Mouse (Mus musculus): ENCODE data around the gene Dcst2. TPM values are rescaled to one million over a fixed set of nuclear protein-coding genes. Genes with fewer than 3 reads are reported as not detected.

Dcst2 gene
- polyA plus RNA-seq, 1 experiment from 2014 or later = 0.10 TPM

GRCm38 (mm10) chr3:89318971-89319590, 42.7 kb upstream of the Dcst2 start:
- H3K27me3 ChIP-seq (replicated peaks; ENCODE audit: control insufficient read depth, insufficient read depth, low read length) = peaks cover 83% of the 10 kb centered on the region
- peak overlapping the region; percentile 63 for H3K4me3 ChIP-seq (ENCODE audit: low read depth, low read length)
- WGBS = 19% methylated on average over 21 of the region's 21 CpGs
- peaks cover 43% of the 10 kb centered on the region for H3K4me1 ChIP-seq (replicated peaks; ENCODE audit: control insufficient read depth, insufficient read depth, low read length)
- no peak overlapping the region for H3K9ac ChIP-seq (ENCODE audit: low read depth, low read length)
- no peak overlapping the region for H3K27ac ChIP-seq (ENCODE audit: low read depth, low read length)
- H3K4me2 ChIP-seq = peak overlapping the region; percentile 89
- DNase-seq (ENCODE audit: low spot score) (no peak), ATAC-seq (replicated peaks; ENCODE audit: low FRiP score) (no peak)
- H3K36me3 ChIP-seq (ENCODE audit: control insufficient read depth, insufficient read depth, low read length) = no peaks in the 10 kb centered on the region
- no peaks in the 10 kb centered on the region for H3K9me3 ChIP-seq (ENCODE audit: control insufficient read depth, low read length)

GRCm38 (mm10) chr3:89319591-89320350, 42.0 kb upstream of the Dcst2 start:
- H3K4me3 ChIP-seq (ENCODE audit: low read depth, low read length) = peak overlapping the region; percentile 63
- H3K27ac ChIP-seq (ENCODE audit: low read depth, low read length) = no peak overlapping the region
- peaks cover 43% of the 10 kb centered on the region for H3K4me1 ChIP-seq (replicated peaks; ENCODE audit: control insufficient read depth, insufficient read depth, low read length)
- ATAC-seq (replicated peaks; ENCODE audit: low FRiP score) = no peak
- peaks cover 85% of the 10 kb centered on the region for H3K27me3 ChIP-seq (replicated peaks; ENCODE audit: control insufficient read depth, insufficient read depth, low read length)
- peak overlapping the region; percentile 89 for H3K4me2 ChIP-seq
- H3K9ac ChIP-seq (ENCODE audit: low read depth, low read length) = no peak overlapping the region
- H3K9me3 ChIP-seq (ENCODE audit: control insufficient read depth, low read length) = no peaks in the 10 kb centered on the region
- H3K36me3 ChIP-seq (ENCODE audit: control insufficient read depth, insufficient read depth, low read length) = no peaks in the 10 kb centered on the region
- 3% methylated on average over 52 of the region's 58 CpGs for WGBS
- no peak for DNase-seq (ENCODE audit: low spot score)

- peak overlapping the region; percentile 89 for H3K4me2 ChIP-seq
- WGBS = 2% methylated on average over 40 of the region's 41 CpGs
- DNase-seq (ENCODE audit: low spot score) (peak; percentile 56), ATAC-seq (replicated peaks; ENCODE audit: low FRiP score) (no peak)
- H3K9me3 ChIP-seq (ENCODE audit: control insufficient read depth, low read length) = no peaks in the 10 kb centered on the region
- H3K27me3 ChIP-seq (replicated peaks; ENCODE audit: control insufficient read depth, insufficient read depth, low read length) = peaks cover 84% of the 10 kb centered on the region
- H3K4me1 ChIP-seq (replicated peaks; ENCODE audit: control insufficient read depth, insufficient read depth, low read length) = peaks cover 38% of the 10 kb centered on the region
- peak overlapping the region; percentile 63 for H3K4me3 ChIP-seq (ENCODE audit: low read depth, low read length)
- no peaks in the 10 kb centered on the region for H3K36me3 ChIP-seq (ENCODE audit: control insufficient read depth, insufficient read depth, low read length)
- no peak overlapping the region for H3K9ac ChIP-seq (ENCODE audit: low read depth, low read length)
- H3K27ac ChIP-seq (ENCODE audit: low read depth, low read length) = no peak overlapping the region
These were observed 41.1 kb upstream of the Dcst2 start for GRCm38 (mm10) chr3:89320581-89321182.

DNA sequence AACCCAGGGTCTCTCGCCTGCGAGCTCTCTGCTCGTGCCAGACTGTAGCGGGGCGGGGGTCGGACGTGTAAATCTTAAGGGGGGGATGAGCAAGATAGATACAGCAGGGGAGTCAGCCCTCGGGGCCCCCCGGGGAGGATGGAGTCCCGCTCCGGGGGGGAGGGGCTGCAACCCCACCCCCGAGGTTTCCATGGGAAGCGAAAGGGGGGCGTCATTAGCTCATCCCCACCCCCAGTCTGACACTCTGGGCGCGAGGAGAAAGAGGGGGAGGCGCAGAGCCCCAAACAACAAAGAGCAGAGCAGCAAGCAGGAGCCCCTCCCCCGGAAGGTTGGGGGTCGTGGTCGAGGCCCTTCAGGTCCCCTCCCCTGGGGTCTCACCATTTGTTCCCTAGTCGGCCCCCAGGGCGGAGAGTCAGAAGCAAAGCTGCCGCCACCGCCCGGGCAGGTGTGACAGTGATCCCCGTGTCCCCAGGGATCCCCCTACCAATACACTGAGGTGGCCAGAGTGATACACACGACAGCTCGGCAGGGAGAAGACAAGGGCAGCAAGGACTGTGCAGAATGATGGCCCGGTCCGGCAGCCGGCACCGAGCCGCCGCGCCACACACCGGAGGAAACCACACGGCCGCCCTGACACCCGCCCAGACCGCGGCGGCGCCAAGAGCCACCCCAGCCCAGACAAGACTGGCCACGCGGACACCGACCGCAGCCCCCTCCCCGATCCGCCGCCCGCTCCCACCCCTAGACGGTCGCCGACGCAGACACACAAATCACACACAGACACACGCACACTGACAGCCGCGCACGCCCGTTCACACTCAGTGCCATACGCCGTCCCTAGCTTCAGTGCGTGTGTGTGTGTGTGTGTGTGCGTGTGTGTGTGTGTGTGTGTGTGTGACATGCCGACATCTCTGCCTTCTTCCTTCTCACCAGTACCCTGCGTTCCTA, 40.3 kb upstream of the Dcst2 start:
- Histone ChIP-seq H3K4me2 (peak overlapping the region; percentile 89), H3K27ac (ENCODE audit: low read depth, low read length) (no peak overlapping the region), H3K27me3 (replicated peaks; ENCODE audit: control insufficient read depth, insufficient read depth, low read length) (peaks cover 76% of the 10 kb centered on the region), H3K9me3 (ENCODE audit: control insufficient read depth, low read length) (no peaks in the 10 kb centered on the region), H3K4me3 (ENCODE audit: low read depth, low read length) (peak overlapping the region; percentile 63), H3K4me1 (replicated peaks; ENCODE audit: control insufficient read depth, insufficient read depth, low read length) (peaks cover 32% of the 10 kb centered on the region), H3K9ac (ENCODE audit: low read depth, low read length) (no peak overlapping the region), H3K36me3 (ENCODE audit: control insufficient read depth, insufficient read depth, low read length) (no peaks in the 10 kb centered on the region)
- ATAC-seq (replicated peaks; ENCODE audit: low FRiP score) (no peak), DNase-seq (ENCODE audit: low spot score) (no peak)
- WGBS = under 1% methylated on average over 65 of the region's 66 CpGs

GRCm38 (mm10) chr3:89322131-89322500, 39.7 kb upstream of the Dcst2 start:
- Histone ChIP-seq H3K9ac (ENCODE audit: low read depth, low read length) (no peak overlapping the region), H3K27ac (ENCODE audit: low read depth, low read length) (no peak overlapping the region), H3K36me3 (ENCODE audit: control insufficient read depth, insufficient read depth, low read length) (no peaks in the 10 kb centered on the region), H3K4me3 (ENCODE audit: low read depth, low read length) (peak overlapping the region; percentile 63), H3K27me3 (replicated peaks; ENCODE audit: control insufficient read depth, insufficient read depth, low read length) (peaks cover 74% of the 10 kb centered on the region), H3K4me1 (replicated peaks; ENCODE audit: control insufficient read depth, insufficient read depth, low read length) (peaks cover 32% of the 10 kb centered on the region), H3K4me2 (peak overlapping the region; percentile 89), H3K9me3 (ENCODE audit: control insufficient read depth, low read length) (no peaks in the 10 kb centered on the region)
- ATAC-seq (replicated peaks; ENCODE audit: low FRiP score) (no peak), DNase-seq (ENCODE audit: low spot score) (no peak)
- WGBS = 2% methylated on average over 14 of the region's 14 CpGs

DNA sequence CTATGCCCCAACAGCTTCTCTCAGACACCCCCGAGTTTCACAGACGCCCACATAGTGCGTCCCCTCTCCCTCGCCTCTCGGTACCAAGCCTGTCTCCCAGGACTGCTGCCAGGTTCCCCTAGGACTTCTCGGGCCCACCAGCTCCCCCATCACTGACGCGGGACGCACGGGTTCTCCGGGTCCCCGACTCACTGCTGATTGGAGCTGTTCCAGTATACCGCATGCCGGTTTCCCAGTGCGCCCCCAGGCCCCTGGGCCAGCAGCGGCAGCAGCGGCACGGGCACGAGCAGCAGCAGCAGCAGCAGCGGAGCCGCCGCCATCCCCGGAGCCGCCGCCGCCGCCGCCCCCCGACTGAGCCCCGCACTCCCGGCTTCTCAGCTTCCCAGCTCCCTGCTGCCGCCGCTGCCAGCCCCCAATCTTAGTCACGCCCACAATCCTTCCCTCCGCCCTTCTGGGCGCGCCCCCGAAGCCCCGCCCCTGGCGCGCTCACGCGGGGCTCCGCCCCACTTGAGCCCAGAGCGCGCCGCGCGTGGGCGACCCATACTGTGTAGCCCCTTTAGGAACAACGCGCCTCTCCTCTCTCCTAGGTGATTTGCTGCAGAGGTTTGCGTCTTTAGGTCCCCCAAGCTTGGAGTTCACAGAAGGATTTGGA, 39.1 kb upstream of the Dcst2 start, which contains the start of gene Efna3:
Gene Efna3 (minus strand): TSS at position 452 of the 652 bp plus-strand sequence.
- Histone ChIP-seq H3K4me1 (replicated peaks; ENCODE audit: control insufficient read depth, insufficient read depth, low read length) (peaks cover 32% of the 10 kb centered on the region), H3K27ac (ENCODE audit: low read depth, low read length) (no peak within 1 kb of the TSS), H3K4me3 (ENCODE audit: low read depth, low read length) (peak within 1 kb of the TSS; percentile 63), H3K36me3 (ENCODE audit: control insufficient read depth, insufficient read depth, low read length) (no peaks in the 10 kb centered on the region), H3K9me3 (ENCODE audit: control insufficient read depth, low read length) (no peaks in the 10 kb centered on the region), H3K27me3 (replicated peaks; ENCODE audit: control insufficient read depth, insufficient read depth, low read length) (peaks cover 74% of the 10 kb centered on the region), H3K4me2 (peak within 1 kb of the TSS; percentile 89), H3K9ac (ENCODE audit: low read depth, low read length) (peak within 1 kb of the TSS; percentile 37; the same call in 1 of the 2 replicates)
- ATAC-seq (replicated peaks; ENCODE audit: low FRiP score) (peak; percentile 27; the same call in 1 of the 2 replicates), DNase-seq (ENCODE audit: low spot score) (peak; percentile 64)
- 1% methylated on average over 53 of the region's 53 CpGs for WGBS

GRCm38 (mm10) chr3:89325882-89326281, 35.9 kb upstream of the Dcst2 start:
- no peak for DNase-seq (ENCODE audit: low spot score)
- 74% methylated on average over 8 of the region's 8 CpGs for WGBS
- ATAC-seq (replicated peaks; ENCODE audit: low FRiP score) = no peak; the same call in 1 of the 2 replicates
- no peaks in the 10 kb centered on the region for H3K9me3 ChIP-seq (ENCODE audit: control insufficient read depth, low read length)
- H3K36me3 ChIP-seq (ENCODE audit: control insufficient read depth, insufficient read depth, low read length) = no peaks in the 10 kb centered on the region
- no peak overlapping the region for H3K4me2 ChIP-seq
- peaks cover 18% of the 10 kb centered on the region for H3K4me1 ChIP-seq (replicated peaks; ENCODE audit: control insufficient read depth, insufficient read depth, low read length)
- peaks cover 58% of the 10 kb centered on the region for H3K27me3 ChIP-seq (replicated peaks; ENCODE audit: control insufficient read depth, insufficient read depth, low read length)
- no peak overlapping the region for H3K4me3 ChIP-seq (ENCODE audit: low read depth, low read length)
- H3K27ac ChIP-seq (ENCODE audit: low read depth, low read length) = no peak overlapping the region
- no peak overlapping the region for H3K9ac ChIP-seq (ENCODE audit: low read depth, low read length)

All from liver, embryonic 11.5 days (tissue).